Mouse (Mus musculus): ENCODE measurements at regions not wholly inside any gene's neighbourhood (a gene's known extent, or its start where the extent isn't known, plus 50 kb on each side); places are given as distances from the start of the nearest gene placed in this dataset.
A peak's percentile ranks its signal among the peaks of the same experiment; 100 is the strongest.

DNA sequence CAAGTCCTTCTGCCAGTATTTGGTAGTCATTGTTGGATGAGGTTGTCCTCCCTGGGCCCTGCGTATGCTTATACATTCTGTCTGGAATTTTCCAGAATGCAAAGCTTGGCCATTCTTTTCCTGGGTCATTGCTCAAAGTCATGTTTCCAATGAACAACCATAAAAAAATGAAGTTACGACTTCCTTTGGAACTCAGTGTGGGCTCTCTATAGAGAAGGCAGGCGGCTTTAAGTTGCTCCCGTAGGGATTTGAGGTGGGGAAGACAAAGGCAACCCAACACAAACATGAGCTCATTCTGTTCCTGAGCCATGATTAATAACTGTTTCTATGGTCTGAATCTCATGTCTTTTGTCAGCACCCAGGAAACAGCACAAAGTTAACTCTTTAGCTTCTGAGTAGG, 204.3 kb downstream of the Hhipl2 start:
- no peak for DNase-seq (ENCODE audit: low read depth)

DNA sequence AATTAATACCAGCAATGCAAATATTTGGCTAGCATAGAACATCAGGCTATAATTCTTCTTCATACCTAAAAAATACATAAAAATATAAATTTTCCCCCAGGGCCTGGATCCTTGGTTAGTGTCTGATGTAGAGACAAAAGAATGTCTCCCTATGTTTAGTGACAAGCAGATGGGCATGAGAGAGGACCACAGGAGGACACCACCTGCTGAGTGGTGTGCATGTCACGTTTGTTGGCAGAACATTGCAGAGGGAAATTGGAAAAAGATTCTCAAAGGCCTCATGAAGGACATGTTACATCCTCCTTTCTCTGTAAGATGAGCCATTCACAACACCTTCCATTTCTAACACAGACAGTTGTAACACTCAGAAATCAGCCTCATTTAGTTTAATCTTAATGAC, 206.3 kb downstream of the Hhipl2 start:
- no peak for DNase-seq (ENCODE audit: low read depth)

DNA sequence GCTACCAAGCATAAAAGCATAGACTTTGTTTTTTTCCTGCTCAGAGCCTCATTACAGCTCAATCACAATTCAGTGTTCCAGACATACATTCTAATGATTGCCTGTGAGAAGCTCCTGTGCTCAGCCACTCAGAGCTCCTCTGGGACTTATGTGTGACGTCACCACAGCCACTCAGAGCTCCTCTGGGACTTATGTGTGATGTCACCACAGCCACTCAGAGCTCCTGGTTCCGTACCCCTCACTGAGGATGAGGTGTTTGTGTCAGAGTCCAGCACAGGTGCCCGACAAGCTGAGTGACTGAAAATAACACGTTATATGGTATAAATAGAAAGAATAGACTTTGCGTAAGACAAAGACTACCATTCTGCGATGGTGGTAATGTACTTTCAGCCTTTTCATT, 215.8 kb downstream of the Hhipl2 start:
- DNase-seq (ENCODE audit: low read depth) = no peak

DNA sequence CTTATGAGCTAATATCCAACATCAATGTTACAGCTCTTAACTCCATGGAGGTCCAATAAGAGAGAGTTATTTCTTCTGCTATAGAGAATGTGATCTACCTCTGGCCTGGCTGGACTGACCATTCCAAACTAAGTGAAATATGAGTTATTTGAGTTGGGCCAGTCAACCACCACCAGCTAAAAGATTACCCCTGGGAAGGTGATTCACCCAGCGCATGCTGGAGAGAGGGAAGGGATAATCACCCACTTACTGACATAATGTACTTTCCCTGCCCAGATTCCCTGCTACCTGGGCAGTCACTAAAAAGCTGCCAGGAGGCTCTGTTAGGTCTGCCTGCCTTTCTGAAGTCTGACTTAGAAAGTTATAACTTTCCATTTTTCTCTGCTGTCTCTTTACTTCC, 216.8 kb downstream of the Hhipl2 start:
- no peak for DNase-seq (ENCODE audit: low read depth)

DNA sequence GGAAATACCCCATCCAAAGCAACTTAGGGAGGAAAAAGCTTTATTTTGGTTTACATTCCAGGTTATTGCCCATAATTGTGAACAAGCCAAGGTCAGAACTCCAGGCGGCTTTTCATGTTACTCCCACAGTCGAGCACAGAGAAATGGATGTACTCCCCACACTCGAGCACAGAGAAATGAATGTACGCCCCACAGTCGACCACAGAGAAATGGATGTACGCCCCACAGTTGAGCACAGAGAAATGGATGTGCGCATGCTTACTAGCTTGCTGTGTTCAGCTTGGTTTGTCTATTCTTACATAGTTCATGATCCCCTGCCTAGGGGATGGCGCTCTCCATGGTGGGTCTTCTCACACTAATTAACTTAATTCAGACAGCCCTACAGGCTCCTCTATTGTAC, 219.2 kb downstream of the Hhipl2 start:
- DNase-seq (ENCODE audit: low read depth) = no peak

DNA sequence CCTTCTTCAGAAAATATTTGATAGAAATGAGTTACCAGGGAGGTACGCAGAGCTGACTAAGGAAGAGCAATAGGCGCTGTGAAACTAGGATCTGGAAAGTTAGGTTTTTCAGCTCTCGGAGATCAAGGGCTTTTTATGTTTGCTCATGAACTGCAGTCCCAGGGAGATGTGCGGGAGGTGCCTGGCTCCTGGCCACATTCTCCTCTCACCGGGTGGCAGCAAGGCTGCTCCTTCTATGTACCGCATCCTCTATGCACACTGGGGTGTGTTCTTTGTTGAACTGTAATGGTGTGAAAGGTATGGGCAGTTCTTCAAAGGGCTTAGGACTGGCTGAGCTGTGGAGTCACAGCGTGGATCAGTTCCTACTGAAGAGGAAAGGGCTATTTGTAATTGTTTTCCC, 221.3 kb downstream of the Hhipl2 start:
- DNase-seq (ENCODE audit: low read depth) = no peak

DNA sequence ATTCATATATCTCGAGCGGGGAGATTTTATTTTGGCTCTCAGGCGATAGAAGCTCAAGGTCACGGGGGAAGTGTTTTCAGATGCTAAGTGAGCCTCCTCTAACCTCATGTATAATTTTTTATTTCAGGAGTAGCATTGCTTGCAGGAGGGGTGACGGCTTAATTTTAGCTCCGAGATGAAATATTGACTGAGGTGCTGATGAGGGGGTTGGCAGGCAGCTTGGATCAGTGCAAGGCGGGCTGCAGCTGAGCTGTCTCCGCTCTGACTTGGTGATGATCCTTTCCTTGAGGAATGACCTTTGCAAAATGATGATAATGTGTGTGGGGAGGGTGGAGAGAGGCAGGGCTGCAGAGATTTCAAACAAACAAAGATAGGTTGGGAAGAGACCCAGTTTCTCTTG, 222.6 kb downstream of the Hhipl2 start:
- no peak for DNase-seq (ENCODE audit: low read depth)

DNA sequence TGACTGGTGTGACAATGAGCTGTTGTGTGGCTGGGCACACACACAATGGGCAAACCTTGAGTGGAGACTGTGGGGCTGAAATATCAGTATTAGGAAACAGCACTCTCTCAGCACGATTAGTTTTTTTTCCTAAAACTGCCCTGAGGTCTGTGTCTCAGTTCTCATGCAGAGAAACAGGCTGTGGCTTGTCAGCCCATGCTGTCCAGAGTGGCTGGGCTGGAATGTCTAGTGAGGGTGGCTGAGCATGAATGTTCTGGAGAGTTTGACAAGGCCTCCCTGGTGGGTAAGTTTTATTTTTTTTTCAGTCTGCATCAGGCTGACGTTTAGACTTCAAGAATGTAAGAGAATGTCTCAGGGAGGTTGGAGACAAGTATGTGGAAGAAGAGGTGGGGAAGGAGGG, 226.0 kb downstream of the Hhipl2 start:
- DNase-seq (ENCODE audit: low read depth) = no peak

DNA sequence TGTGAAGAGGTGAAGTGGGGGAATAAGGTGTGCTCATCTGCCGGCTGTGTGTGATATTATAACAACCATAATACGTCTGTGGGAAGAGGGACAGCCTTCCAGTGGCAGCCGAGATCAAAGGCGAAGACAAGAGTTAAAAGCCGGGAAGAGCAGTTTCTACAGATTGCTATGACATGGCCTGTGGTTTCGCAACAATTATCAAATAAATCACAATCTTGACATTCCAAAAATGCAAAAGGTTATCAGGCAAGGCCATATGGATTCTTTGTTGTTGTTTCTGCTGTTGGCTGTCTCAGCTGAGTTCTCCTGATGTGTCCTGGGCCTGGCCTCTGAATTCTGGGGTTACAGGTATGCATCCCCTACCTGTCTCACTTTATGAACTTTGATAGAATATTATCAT, 235.9 kb downstream of the Hhipl2 start:
- no peak for DNase-seq (ENCODE audit: low read depth)

DNA sequence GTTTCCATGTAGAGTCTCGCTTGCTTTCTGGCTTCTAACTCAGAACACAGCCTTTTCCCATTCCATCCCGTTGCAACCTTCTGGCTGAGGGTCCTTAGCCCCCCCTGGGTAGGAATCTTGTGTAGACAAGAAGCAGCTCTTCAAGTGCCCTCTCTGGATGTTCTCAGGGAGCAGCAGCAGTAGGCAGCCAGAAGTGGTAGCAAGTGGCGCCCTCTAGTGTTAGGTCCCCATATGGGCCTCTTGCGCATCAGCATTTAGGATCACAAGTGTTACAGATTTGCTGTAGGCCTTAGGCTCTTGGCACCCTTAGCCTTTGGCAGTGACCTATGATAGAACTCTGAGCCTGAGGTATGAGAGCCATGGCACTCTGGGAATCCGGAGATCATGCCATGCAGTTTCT, 239.0 kb downstream of the Hhipl2 start:
- DNase-seq (ENCODE audit: low read depth) = peak; percentile 62

DNA sequence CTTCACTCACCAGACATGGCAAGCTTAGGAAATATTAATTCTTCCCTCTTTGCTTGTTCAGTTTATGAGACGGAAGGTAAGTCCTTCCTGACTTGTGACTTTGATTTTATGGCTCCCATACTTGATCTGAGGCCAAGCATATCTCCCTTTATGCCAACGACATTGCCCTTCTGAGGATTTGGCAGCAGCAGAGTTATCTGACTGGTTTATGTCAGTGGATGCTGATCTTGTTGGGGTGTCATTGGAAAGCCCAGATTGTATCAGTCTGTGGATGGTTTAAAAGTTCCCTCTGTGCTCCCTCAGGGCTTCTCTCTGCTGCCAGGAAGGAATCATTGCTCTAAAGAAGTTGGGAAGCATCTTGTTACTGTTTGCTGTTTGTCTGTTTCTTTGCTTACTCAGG, 242.5 kb downstream of the Hhipl2 start:
- DNase-seq (ENCODE audit: low read depth) = no peak

DNA sequence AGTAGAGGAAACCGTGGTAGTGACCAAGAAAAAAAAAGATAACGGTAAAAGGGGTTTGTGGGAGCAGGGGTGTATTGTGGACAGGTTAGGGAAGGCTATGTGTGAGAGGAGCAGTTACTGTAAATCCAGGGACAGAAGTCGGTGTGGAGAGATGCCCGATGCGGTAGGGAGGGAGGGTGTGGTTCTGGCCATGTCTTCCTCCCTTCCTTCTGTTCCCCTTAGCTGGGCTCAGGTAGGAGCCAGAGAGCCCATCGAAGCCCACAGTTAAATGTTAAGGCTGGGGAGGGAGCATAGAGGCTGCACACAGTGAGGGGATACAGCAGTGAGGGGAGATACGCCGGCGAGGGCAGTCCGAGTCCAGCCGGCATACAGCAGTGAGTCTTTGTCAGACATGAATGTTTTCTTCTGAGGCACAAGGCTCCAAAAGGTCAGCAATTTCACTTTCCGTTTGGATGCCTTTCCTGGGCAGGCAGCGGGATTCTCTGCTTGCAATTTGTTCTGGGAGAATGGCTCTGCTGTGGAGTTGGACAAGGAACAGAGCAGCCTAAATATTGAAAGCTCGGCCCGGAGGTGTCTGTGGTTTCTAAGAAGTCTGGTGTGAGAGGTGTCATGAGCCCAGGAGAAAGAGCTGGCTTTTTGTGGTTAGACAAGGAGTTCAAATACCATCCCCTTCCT, 244.5 kb downstream of the Hhipl2 start:
- DNase-seq (ENCODE audit: low read depth) = no peak

DNA sequence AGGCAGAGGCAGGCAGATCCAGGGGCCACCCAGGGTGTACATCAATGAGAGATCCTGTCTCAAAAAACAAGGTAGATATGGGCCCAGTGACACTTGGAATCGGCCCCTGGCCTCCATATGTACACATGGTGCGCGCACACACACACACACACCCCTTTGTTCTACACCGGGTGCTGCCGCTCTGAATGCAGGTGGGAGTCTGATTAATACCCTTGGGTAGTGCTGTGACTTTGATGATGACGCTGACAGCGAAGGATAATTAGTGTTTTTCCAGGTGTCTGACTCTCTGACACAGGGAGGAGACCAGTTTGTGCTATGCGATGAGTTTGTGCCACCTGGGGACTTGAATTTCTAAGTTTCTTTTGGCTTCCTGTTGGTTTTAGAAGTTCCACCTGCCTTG, 251.3 kb downstream of the Hhipl2 start:
- DNase-seq (ENCODE audit: low read depth) = no peak

DNA sequence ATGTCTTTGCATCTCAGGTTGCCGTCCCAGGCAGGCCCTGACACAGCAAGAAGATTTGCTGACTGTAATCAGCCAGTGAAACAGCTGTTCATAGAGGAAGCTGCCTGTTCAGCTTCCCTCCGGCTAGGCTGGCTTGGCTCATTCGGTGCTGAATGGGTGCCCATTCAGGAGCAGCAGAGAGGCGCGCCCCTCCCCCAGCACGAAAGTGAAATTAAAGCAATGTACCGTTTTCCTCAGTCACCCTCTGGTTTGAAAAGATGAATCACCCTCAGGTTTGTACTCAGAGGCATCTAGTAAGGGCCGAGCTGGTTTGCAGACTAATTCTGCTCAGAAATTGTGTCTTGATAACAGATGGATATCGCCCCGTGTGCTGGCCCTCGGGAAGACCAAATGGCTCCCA, 251.7 kb downstream of the Hhipl2 start:
- DNase-seq (ENCODE audit: low read depth) = peak; percentile 33

DNA sequence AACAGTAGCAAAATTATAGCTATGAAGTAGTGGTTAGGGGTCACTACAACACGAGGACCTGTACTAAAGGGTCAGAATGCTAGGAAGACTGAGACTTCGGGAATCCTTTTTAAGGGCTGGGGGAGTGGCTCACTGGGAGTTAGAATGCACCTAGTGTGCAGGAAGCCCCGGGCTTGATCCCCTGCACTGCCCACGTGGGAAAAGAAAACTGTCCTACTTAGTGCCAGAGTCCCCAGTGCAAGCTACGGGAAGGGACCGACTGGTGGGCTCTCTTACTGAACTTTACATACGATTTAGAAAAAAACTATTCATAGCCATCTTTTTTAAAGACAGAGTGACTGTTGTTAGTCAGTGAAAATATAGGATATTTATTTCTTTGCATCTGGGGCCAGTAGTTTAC, 252.5 kb downstream of the Hhipl2 start:
- no peak for DNase-seq (ENCODE audit: low read depth)

DNA sequence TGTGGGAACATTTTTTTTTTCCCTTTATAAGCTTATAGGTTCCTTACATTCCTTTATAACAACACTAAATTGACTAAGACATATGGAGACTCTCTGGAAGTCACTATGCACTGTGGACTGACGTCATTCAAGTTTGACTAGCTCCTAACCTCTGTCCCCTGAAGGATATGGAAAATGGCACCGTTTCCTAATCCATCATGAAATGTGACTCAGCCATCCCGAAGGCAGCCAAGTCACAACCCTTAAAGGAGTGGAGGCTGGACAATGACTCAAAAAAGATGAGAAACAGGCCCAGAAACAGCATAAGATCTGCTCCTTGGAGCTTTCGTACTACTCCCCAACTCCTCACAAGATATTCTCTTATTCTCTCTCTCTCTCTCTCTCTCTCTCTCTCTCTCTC, 253.5 kb downstream of the Hhipl2 start:
- no peak for DNase-seq (ENCODE audit: low read depth)

DNA sequence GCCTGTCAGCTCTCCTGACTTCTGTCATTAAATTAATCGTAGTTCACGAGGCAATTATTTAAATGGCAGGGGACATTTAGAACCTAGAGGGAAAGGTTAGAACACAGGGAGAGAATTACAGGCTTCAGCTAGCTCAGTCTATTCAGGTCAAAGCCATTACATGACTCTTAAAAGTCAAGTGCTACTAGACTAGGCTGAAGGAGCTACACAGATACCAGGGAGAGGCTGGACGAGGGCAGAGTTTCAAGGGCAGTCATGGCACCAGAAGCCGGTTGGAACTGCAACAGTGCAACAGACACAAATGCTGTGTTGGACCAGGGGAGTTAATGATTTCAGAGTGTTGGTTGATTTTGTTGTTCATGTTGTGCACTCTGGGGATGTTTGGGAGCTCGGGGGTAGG, 254.5 kb downstream of the Hhipl2 start:
- no peak for DNase-seq (ENCODE audit: low read depth)

DNA sequence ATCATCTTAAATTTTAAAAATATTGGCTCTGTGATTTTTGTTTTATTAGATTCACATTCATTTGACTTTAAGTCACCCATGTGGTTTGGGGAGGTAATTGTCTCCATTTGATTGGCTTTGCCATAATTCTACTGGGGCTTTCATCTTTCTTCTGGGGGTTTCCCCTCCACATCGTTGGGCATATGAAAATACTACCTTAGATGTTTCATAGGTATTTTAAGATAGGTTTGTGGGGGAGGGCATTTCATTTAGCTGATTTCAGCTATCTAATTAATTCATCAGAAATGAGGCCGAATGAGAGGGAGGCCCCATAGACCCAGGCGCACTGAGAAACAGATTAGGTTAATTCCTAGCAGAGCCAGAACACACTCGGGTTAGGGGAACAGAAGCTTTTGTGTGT, 259.6 kb downstream of the Hhipl2 start:
- DNase-seq (ENCODE audit: low read depth) = no peak

DNA sequence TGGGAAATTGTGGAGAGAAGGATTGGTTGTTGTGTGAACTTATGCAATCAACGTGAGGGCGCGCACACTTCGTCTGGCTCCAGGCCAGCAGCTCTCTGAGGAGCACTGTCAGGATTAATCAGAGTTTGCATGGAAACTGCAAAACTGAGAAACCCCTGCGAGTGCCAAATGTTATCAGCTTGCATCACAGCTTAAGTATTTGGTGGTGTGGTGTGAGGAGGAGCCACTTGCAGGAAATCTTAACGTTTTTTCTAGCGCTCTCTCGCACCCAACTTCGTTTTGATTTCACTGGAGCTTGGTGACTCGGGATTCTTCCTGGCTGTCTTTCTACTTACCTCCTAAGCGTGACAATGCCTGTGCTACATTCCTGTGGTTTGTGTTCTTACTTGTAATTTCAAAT, 261.9 kb downstream of the Hhipl2 start:
- DNase-seq (ENCODE audit: low read depth) = no peak

DNA sequence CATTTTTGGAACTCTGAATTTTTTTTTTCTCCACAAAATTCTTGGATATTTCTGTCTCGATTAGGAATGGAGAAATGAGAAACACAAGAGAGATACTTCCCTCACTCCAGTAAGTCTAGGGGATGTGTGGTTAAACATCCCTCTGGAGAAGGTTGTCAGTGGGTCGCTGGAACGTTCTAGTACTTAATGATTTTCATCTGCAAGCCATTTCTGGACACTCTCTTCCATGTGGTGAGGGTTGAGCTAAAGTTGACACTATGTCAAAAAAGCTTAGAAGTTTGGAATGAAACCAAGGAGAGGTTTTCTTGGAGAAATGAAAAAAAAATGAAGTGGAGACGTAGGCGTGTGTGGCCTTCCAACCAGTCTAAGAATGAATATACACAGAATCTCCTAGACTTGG, 268.0 kb downstream of the Hhipl2 start:
- DNase-seq (ENCODE audit: low read depth) = no peak

DNA sequence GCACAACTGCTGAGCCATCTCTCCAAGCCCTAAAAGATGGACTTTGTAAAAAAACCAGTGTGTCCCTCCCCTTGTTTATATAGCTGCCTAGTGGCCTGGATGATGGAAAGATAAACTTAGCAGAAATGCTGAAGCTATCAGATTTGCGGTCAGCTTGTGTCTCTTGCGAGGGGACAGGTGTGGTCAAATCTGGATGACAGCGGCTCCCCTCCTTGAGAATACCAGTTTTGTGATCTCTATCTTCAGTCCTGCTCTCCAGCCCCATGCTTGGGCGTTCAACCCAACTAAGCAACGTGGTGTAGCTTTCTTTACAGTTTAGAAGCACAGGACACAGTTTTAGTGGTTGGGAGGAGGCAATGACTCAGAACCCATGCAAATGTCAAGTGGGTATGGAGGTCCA, 274.7 kb downstream of the Hhipl2 start:
- DNase-seq (ENCODE audit: low read depth) = no peak

DNA sequence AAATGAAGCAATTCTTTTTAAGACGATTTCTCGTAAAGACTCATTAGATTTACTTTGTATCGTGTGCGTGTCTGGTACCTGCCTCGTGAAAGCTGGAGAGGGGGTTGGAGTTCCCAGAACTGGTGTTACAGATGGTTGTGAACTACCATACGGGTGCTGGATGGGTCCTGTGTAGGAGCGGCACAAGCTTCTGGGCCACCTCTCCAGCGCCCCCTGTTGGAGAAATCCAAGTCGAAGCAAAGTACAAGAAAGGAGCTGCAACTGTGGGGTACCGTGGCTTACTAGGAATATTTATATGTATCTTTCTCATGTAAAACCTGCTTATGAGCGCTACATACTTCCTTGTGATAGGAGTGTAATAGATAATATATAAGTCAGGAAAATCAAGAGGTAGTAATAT, 281.3 kb downstream of the Hhipl2 start:
- DNase-seq (ENCODE audit: low read depth) = peak; percentile 47

DNA sequence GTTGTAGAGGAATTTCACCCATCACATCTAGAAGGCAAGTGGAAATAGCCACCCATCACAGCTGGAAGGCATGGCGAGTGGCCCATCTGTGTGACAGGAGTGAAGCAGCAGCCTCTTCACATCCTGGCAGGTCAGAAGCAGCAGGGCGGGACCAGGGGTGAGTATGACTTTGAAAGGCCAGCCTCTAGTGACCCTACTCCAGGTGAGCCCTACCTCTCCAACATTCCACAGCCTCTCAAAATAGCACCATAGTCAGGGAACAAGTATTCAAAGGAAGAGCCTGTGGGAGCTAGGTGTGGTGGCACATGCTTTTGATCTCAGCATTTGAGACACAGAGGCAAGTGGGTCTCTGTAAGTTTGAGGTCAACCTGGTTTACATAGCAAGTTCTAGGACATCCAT, 284.9 kb downstream of the Hhipl2 start:
- DNase-seq (ENCODE audit: low read depth) = no peak

DNA sequence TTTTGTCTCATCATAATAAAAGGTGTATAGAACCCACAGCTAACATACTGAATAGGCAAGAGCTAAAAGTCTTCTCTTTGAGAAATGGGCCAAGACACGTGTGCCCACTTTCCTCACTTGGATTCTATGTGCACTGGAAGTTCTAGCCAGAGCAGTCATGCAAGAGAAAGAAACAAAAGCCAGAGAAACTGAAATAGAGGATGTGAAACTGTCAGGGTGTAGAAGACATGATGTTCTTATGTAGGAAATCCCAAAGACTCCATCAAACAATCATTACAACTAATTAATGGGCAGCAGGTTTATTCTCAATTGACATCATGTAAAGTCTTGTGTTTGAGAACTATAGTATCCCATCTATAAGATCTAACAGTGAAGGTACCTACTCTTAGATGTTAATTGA, 294.9 kb downstream of the Hhipl2 start:
- no peak for DNase-seq (ENCODE audit: low read depth)

DNA sequence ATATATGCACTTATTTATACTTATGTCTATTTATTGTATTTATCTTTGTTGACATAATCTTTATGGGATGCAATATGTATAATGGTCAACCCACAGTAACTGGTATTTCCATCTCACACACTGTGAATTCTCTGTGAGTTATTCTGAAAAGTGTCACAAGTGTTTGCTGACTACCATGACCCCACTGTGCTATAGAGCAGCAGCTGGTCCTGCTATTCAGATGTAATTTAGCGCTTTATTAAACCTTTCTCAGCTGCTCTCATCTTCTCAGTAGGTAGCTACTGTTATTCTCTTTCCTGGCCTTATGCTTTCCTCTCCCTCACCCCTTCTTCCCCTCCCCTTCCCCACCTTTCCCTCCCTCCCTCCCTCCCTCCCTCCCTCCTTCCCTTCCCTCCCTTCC, 296.0 kb upstream of the Dusp10 start:
- DNase-seq (ENCODE audit: low read depth) = no peak

Measured in induced T-regulatory cell, adult 2 months (primary cell).